Mouse (Mus musculus) left cerebral cortex, postnatal 36 days (tissue): ENCODE results near the gene Akain1. TPM values are rescaled to one million over a fixed set of nuclear protein-coding genes. Genes with fewer than 3 reads are reported as not detected.

Experiments
- DNase-seq, 2 experiments: peaks; one replicate each; pipeline ENCODE4 v3.0.0; 2021 to 2022; ENCODE audit warnings: low spot score in 2 of 2, mixed read lengths in 1 of 2
- intact Hi-C: fragments of 180-260 bp; cut with DNase I; formaldehyde crosslinking; loops from one replicate; pipeline ENCODE4 v1.15.1; 2025
- total RNA-seq, 2 experiments: library from RNA; stranded (reverse); gene quantifications; 2 replicates each; pipeline ENCODE4 v1.2.3; 2021

The Akain1 gene
- total RNA-seq, 2 experiments from 2014 or later, result 4.5 to 5.6 TPM

GRCm38 (mm10) chr17:69475423-69475822 lies 36.3 kb downstream of the Akain1 start:
- peak; percentile 37 to 47 for DNase-seq
- intact Hi-C loops, result no loop called here

- intact Hi-C loops, result no loop called here
- no peak for DNase-seq
Measured at GRCm38 (mm10) chr17:69477526-69477925, 38.4 kb downstream of the Akain1 start.

- intact Hi-C loops, result no loop called here
- no peak for DNase-seq
Measured at GRCm38 (mm10) chr17:69479261-69479660, 40.1 kb downstream of the Akain1 start.

- no peak for DNase-seq
- intact Hi-C loops, result no loop called here
Measured at GRCm38 (mm10) chr17:69487116-69487515, 48.0 kb downstream of the Akain1 start.

GRCm38 (mm10) chr17:69487884-69488283 lies 48.8 kb downstream of the Akain1 start:
- intact Hi-C loops, result no loop called here
- DNase-seq, result no peak

- DNase-seq, result no peak
- intact Hi-C loops, result no loop called here
Measured at GRCm38 (mm10) chr17:69488826-69489225, 49.7 kb downstream of the Akain1 start.

GRCm38 (mm10) chr17:69492368-69492767 lies 53.2 kb downstream of the Akain1 start:
- peak; percentile 14 to 17 for DNase-seq
- intact Hi-C loops, result no loop called here

- DNase-seq, result no peak
Measured at GRCm38 (mm10) chr17:69495531-69495930, 56.4 kb downstream of the Akain1 start.

GRCm38 (mm10) chr17:69496125-69496524 lies 57.0 kb downstream of the Akain1 start:
- DNase-seq, result no peak
- intact Hi-C loops, result no loop called here

More at GRCm38 (mm10) chr17:69495531-69495930, 56.4 kb downstream of the Akain1 start:
- intact Hi-C loops, result no loop called here

GRCm38 (mm10) chr17:69497315-69497714 lies 58.2 kb downstream of the Akain1 start:
- DNase-seq, result no peak
- intact Hi-C loops, result no loop called here

GRCm38 (mm10) chr17:69498913-69499312 lies 59.8 kb downstream of the Akain1 start:
- intact Hi-C loops, result no loop called here
- DNase-seq, result no peak

GRCm38 (mm10) chr17:69499441-69499840 lies 60.3 kb downstream of the Akain1 start:
- no peak for DNase-seq
- intact Hi-C loops, result no loop called here

GRCm38 (mm10) chr17:69506070-69506469 lies 66.9 kb downstream of the Akain1 start:
- no peak for DNase-seq
- intact Hi-C loops, result no loop called here

- DNase-seq, result no peak
- intact Hi-C loops, result no loop called here
Measured at GRCm38 (mm10) chr17:69516344-69516907, 77.3 kb downstream of the Akain1 start.

- intact Hi-C loops, result no loop called here
Measured at GRCm38 (mm10) chr17:69531472-69531871, 92.3 kb downstream of the Akain1 start.

More at GRCm38 (mm10) chr17:69531472-69531871, 92.3 kb downstream of the Akain1 start:
- no peak for DNase-seq

Other genes with a start within 250 kb of the Akain1 start
- gene Zbtb14, start 56.3 kb upstream of the Akain1 start, total RNA-seq, result 10 to 100 TPM; 23.2 to 24.0 TPM